Mouse (Mus musculus): Measurements from ENCODE around the gene Cldn9.

Cldn9 gene

DNA sequence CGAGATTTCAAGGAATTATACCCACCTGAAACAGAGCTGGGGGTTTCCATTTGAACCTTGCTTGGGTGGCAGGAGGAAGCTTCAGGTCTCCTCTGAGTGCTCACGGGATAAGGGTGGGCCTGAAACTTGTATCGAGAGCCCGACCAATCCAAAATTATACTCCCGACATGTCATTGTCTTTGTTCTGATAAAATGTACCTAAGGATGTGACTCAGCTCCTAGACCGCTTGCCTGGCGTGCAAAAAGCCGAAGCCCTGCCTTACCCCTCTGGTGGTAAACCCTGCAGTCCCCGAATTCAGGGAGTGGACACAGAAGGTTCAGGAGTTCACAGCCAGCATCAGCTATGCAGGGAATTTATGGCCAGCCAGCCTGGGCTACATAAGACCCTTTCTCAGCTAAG, 3.5 kb downstream of the Cldn9 start:
- DNase-seq (ENCODE audit: low spot score) = no peak

DNA sequence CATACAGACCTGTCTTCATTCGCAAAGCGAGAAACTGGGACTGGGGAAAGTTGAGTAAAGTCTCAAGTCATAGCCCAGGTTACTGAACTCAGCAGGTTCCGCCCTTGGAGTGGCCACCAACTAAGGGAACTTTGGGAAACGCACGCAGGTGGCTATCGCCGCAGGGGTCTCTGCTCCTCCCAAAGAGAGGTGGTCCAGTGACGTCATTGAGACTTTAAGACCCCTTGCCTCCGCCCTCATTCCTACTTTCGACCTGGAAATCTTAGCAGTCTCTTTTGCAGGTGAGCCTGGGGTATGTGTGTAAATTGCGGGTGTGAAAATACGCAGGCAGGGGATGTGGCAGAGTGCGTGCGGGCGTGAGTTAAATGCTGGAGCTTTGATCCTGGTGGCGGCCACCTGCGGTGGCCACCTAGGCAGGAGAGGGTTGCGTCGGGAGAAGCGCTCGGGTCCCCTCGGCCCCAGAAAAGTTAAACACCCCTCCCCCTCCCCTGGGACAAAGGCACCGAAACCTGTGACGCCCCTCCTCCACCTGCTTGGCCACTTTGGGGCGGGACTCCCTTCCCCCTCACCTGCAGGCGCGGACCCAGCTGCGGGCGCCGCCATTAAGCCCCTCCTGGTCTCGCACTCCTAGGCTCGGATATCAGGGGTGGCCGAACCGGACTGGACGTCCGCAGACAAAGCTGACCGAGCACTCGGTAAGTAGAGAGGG, 4.5 kb downstream of the Cldn9 start, which contains the start of gene Cldn6:
Gene Cldn6, plus strand, starts transcription at position 123 of the 709 bp plus-strand sequence.
- no peak for DNase-seq (ENCODE audit: low spot score)

DNA sequence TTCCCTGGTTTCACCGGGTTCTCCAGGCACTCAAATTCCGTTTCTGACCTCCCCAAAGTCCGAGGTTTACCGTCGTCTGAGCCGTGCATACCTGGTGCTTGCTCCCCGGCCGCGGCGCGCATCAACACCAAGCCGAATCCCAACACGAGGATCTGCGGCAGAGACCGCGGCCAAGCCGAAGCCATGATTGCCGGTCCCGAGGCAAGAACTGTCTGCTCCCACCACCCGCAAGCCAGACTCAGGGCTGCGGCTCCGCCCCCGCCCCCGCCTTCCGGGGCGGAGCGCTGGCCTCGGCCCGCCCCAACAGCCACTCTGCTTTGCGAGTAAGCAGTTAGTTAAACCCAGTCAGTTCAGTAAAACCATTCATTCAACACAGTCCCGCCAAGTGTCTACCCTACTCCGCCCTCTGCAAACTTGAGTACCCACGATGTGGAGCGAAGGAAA, 6.6 kb downstream of the Cldn9 start, which contains the start of gene Tnfrsf12a:
Gene Tnfrsf12a, minus strand, starts transcription at position 233 of the 444 bp plus-strand sequence.
- no peak for DNase-seq (ENCODE audit: low spot score)

DNA sequence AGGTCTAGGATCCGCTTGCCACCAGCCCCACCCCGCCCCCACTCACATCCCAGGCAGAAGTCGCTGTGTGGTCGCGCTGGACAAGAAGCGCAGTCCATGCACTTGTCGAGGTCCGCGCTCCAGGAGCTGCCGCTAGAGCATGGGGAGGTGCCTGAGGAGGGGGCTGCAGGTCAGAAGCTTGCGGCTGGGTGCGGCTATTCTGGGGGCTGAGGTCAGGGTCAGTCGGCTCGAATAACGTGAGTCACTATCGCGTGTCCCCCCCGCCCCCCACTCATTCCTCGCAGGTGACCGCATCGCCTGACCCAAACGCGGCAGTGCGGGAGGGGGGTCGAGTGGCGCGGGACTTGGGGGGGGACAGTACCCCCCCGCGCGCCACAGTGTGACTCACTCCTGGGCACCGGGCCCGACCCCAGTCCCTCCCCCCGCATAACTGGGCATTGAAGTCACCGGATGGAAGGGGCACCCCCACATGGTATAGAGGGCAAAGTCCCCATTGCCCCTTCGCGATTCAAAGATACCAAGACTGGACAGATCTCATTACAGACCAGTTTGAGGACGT, 7.3 kb downstream of the Cldn9 start:
- DNase-seq (ENCODE audit: low spot score) = no peak

DNA sequence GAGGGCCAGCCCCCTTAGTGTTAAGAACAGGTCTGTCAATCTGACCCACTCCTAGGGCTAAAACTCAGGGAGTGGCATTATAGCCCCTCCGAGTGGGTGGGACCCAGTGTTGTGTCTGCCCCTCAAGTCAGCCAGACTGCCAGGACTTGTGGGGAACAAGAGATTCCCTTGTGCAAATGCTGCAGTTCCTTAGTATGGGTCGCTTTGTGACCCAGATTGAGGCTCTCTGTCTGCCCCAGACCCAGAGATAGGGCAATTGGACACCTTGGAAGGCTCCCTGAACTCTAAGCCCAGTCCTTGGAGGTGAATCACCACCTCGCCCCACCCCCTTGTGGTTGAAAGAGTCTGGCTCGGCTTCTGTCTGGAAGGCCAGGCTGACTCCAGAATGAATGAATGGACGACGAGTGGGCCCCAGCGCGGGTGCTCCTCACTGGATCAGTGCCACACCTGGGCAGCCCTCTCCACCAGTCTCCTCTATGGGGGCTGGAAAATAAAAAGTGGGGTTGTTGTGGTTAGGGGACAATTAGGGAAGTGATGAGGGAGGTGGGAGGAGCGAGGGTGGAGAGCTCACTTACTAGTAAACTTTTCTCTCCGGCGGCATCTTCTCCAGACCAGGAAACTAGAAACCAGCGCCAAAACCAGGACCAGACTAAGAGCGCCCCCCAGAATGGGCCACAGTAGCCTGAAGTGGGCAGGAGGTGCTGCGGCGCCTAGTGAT, 8.1 kb downstream of the Cldn9 start:
- DNase-seq (ENCODE audit: low spot score) = no peak

DNA sequence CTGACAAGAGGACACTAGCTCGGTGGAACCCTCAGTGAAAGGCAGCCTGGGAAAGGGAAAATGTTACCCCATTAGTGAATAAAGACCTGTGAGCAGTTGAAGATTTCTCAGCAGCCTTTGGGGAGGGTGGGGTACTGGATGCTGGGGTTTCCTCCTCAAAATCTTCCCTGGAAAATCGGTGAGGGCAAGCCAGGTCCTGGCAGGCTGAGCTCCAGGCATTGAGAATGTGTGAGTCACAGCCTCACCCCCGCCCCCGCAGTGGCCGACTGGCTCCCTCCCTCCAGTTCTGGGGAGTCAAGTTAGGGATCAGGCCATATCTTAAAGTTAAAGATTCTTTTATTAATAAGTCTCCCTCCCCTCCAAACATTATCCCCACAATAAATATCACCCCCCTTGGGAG, 8.7 kb downstream of the Cldn9 start:
- no peak for DNase-seq (ENCODE audit: low spot score)

DNA sequence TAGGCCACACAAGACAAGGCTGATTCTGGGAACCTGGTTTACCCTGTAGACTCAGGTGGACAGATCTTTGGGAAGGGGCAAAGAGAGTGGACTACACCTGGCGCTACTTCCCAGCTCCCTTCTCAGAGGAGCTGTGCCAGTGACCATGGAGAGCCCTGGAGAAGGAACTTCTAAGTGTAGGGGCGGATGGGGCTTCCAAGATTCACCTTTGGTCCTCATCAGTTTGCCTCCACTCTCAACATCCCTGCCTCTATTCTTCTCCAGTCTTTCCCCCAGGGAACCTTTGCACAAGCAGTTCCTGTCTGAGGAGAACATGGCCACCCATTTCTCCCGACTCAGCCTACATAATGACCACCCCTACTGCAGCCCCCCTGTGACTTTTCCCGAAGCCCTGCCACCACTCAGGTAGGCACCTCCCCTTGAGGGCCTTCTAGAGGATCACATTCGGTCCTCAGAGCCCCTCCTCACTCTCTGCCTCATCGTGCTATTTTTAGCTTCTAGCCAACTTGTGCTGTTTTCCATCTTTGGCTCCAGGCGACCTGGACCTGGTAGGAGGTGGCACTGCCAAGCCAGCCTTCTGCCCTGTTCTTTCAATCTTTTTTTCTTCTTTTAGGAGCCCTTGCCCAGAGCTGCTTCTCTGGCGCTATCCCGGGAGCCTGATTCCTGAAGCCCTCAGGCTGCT, 9.4 kb downstream of the Cldn9 start:
- DNase-seq (ENCODE audit: low spot score) = no peak

DNA sequence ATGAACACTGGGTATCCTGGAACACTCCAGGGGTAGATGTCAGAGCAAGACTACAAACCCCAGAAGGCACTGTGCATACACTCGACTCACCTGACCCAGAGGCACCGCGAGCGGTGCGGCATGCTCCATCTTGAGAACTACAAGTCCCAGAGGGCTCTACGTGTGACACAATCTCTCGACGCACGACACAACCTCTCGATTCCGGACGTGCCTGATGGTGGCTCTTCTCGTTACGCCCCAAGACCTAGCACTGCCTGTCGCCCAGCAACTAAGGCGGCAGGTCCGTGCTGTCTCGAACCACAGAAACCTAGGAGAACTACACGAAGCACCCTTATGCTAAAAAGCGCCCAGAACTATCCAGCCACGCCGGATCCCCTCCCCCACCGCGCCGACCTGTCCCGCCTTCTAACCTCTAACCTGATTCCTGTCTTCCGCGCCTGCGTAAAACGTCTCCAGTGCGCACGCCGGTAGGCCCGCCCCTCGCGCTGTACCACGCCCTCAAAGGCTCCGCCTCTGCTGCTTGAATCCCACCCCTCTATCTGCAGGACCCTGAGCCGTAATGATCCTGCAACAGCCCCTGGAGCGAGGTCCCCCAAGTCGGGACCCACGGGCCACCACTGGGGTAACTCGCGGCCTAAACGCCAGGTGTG, 10.3 kb downstream of the Cldn9 start, which contains the start of the genes Hcfc1r1 and Thoc6:
Gene Hcfc1r1, plus strand, starts transcription at position 173 of the 650 bp plus-strand sequence.
Gene Thoc6, minus strand, starts transcription at position 459 of the 650 bp plus-strand sequence.
- DNase-seq (ENCODE audit: low spot score) = peak; percentile 97

DNA sequence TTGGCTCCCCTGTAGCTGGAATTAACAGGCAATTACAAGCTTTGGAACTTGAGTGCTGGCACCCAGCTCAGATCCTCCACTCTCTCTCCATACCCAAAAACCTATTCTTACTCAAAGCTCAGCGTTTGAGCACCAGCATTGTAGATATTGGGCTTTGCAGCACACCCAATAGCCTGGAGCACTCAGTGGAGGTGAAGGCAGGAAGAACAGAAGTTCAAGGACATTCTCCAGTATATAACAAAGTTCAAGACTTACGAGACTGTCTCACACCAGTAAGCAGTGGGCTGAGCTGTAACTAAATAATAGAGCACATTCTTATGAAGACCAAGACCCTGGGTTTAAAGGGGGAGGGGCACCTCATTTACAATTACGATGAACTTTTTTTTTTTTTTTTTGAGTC, 11.1 kb downstream of the Cldn9 start:
- DNase-seq (ENCODE audit: low spot score) = no peak

DNA sequence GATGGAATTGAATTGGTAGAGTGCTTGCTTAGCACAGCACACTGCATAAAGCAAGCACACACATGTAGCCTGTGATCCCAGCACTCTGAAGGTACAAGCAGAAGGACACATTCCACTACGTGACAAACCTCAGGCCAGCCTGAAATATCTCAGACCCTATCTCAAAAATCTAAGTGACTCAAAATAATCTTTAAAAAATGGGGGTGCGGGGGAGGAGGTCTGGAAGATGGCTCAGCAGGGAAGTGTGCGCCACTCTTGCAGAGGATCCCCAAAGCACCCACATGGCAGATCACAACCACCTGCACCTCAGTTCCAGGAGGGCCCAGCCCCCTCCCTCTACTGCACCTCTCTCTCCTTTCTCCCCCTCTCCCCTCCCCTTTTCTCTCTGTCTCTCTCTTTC, 12.3 kb downstream of the Cldn9 start:
- no peak for DNase-seq (ENCODE audit: low spot score)

DNA sequence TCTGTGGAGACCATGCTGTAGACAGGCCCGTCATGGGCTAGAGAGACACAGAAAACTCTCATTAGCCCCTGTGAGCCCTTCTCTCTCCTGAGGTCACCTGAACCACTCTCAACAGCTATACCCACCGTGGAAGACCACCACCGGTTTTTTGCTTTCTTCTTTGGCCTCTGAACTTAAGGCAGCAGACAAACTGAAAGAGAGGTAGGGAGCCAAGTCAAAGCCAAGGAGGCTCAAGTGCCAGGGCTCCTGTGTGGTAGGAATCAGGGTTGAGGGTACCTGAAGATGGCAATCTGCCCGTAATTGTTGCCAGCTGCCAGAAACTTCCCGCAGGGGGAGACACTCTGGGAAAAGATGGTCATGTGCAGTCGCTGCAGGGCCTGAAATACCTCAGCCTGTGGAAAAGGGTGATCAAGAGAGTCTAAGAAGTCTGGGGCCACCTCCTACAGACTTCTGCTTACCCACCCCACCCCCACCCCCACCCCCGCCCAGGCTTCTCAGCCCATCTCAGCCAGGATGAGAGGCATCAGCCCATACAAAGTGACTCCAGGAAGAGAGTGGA, 13.2 kb downstream of the Cldn9 start:
- DNase-seq (ENCODE audit: low spot score) = no peak

DNA sequence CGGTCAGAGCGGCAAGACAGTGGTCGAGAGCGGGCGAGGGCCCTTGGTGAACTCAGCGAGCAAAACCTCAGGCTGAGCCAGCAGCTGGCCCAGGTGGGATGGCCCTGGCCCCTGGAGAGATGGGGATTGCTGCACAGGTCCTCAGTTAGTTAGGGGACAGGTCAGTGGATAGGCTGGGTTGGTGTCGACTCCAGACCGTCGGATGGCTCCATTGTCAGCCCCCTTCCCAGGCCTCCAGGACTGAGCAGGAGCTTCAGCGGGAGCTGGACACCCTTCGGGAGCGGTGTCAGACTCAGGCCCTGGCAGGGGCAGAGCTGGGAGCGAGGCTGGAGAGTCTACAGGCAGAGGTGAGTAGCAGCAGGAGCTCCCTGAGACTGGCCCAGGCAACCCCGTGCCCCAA, 18.3 kb downstream of the Cldn9 start:
- DNase-seq (ENCODE audit: low spot score) = no peak

DNA sequence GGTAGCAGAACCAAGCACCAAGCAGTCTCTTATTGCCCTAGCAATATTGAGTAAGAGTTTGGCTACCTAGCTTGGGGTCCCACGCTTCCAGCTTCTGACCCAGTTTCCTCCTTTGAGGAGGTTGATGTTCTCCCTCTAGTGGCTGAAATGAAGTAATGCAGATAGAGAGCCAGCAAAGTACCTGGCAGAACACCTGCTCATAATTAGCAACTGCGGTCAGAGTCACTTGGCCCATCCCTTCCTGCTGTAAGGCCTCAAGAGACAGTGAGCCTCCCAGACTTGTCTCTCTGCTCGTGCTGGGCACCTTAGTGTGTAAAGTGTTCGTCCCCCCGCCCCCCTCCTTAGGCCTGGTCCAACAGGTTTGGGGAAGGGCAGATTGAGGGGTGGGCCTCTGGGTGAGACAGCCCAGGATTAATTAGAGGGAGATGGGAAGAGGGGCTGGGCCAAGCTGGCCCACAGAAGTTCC, 19.2 kb downstream of the Cldn9 start:
- no peak for DNase-seq (ENCODE audit: low spot score)

DNA sequence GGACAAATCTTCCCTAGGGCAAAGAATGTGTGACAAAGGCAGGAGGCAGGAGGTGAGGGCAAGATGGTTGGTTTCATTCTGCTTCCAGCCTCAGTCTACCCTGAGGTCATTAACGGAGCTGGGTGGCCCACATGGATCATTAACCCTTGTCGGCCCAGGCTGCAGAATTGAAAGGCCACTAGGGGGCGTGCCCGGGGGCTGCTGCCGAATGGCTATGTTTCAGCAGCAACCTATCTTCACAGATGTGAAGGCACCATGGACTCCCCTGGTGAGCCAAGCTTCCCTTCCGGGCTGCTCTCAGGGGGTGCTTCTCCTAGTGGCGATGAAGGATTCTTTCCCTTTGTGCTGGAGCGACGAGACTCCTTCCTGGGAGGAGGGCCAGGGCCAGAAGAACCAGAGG, 22.3 kb downstream of the Cldn9 start:
- DNase-seq (ENCODE audit: low spot score) = no peak

DNA sequence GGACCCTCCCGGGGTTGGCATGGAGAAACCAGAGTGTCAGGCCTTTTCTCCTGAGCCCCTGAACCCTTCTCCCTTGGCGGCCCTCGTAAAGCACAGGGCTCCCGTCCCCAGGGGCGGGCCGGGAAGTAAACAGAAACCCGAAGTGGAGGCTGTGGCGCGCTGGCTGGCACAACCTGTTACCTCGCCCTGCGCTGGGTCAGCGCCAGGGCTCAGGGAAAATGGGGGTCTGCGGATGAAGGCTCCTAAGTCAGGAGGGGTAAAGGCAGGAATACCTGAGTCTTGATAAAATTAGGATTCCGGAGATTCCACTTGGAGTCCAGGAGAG, 23.0 kb downstream of the Cldn9 start:
- no peak for DNase-seq (ENCODE audit: low spot score)

DNA sequence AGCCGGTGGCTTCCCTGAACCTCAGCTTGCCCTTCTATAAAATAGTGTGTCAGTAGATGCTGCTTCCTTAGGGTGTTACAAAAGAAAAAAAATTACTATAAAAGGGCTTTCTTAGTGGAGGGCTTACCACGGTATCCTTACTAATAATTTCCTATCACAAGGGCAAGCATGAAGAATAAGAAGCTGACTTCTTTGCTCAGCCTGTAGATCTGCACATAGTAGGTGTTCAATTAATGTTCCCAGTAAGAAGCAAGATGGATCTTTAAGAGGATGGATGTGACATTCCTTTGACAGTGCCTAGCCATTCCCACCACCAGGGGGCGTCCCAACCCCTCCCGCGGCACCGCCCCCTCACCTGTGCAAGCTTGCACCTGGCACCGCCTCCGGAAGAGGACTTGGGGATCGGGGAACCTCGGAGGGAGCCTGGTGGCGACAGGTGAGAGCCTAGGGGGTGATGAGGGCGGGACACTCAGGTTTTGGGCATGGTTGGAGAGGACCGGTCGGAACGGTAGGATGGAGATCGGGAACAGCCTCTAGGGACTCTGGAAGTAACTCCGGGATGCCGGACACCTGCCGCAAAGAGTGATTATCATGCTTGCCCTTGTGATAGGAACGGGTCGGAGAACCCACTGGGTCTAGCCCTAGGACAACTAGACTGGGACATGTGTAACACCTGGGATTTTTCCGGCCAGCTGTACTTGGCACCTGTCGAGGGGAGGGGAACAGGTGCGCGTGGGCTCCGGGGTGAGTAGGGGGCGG, 23.5 kb downstream of the Cldn9 start, which contains the start of gene Bicdl2:
Gene Bicdl2, plus strand, starts transcription at position 390 of the 759 bp plus-strand sequence.
- DNase-seq (ENCODE audit: low spot score) = no peak

DNA sequence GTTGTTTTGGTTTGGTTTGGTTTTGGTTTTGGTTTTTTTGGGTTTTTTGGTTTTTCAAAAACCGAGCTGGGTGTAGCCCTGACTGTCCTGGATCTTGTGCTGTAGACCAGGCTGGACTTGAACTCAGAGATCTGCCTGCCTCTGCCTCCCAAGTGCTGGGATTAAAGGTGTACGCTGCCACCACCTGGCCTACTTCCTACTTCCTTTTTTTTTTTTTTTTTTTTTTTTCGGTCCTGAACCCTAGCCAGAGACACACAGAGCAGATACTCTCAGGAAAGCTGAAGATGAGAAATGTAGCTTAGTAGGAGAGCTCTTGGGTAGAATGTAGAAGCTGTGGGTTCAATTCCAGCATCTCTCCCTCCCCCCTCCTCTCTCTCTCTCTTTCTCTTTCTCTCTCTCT, 25.4 kb downstream of the Cldn9 start:
- no peak for DNase-seq (ENCODE audit: low spot score)

DNA sequence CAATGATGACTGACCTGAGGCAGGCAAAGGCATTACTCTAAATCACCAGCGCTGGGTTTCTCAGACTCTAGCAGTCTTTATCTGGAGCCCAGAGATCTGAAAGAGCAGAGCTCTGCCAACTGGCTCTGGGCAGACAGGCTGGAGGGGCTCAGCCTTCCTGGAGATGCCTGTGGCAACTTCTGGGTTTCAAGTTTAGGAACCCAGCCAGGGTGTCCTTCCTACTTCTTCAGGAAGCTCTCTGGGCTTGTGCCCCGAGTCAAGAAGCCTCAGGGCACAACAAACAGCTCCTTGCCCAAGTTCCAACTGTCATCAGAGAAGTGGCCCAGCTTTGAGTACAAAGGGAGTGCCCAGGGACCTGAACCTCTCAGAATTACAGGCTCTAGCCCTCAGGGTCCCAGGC, 29.4 kb downstream of the Cldn9 start:
- no peak for DNase-seq (ENCODE audit: low spot score)

DNA sequence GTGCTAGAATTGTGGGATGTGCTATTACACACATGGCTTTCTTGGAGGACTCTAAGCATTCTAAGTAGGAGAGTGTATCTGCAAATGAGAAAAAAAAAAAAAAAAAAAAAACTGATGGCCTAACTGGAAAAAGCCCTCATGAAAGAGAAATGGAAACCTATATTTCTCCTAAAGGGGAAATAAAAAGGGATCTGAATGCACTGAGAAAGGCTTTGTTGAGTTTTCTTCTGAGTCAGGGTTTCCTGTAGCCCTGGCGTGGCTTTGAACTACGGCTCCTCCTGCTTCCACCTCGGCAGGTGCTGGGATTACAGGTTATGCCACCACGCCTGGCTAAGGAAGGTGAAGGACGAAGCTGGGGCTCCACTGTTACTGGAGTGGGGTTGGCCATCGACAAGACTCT, 29.8 kb downstream of the Cldn9 start:
- DNase-seq (ENCODE audit: low spot score) = no peak

DNA sequence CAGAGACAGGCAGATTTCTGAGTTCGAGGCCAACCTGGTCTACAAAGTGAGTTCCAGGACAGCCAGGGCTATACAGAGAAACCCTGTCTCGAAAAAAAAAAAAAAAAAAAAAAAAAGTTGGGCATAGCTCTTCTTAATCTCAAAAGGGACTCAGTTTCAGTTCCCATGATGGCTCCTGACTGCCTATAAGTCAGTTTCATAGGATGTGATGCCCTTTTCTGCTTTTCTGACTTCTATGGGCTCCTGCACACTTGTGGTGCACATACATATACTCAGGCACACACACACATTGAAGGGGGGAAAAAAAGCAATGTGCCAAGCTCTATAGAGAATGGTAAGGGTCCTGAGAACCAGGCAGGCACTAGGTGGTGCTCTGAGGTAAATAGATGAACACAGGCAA, 30.5 kb downstream of the Cldn9 start:
- no peak for DNase-seq (ENCODE audit: low spot score)

DNA sequence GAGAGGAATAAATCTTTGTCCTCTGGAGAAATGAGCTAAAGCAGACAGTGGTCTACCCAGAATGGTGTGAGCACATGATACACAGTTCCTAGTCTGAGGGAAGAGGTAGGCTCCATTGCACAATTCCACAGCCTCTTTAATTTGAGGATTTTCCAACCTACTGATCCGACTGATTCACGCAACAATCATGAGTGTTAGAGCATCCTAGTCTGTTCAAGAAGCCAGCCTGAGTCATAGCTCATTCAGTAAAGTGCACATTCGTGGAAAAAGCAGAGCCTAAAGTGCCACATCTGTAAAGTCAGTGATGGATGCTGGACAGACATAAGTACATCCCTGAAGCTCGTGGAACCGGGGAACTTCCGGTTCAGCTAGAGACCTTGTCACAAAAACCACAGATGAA, 32.5 kb downstream of the Cldn9 start:
- no peak for DNase-seq (ENCODE audit: low spot score)

Measured in left cerebral cortex, adult 11 months (tissue).